Mouse (Mus musculus): ENCODE results near the gene Olfr372.
"Not testable (repeated sequence)": the region's sequence is repeated elsewhere in the genome, so short reads cannot be mapped to it uniquely, and the experiment has no call there.

Gene Olfr372

GRCm38 (mm10) chr8:72040918-72041317, at the start of gene Olfr372:
Gene Olfr372 (plus strand): TSS chr8:72041218.
- not testable (repeated sequence) for TF ChIP-seq GATA4 (IDR thresholded peaks at IDR 0.05; ENCODE audit: insufficient replicate concordance, low read length)

GRCm38 (mm10) chr8:71999434-71999833, 41.6 kb upstream of the Olfr372 start:
- no peak for TF ChIP-seq GATA4 (IDR thresholded peaks at IDR 0.05; ENCODE audit: insufficient replicate concordance, low read length)

GRCm38 (mm10) chr8:72000223-72000622, 40.8 kb upstream of the Olfr372 start:
- TF ChIP-seq GATA4 (IDR thresholded peaks at IDR 0.05; ENCODE audit: insufficient replicate concordance, low read length): no peak

- no peak for TF ChIP-seq GATA4 (IDR thresholded peaks at IDR 0.05; ENCODE audit: insufficient replicate concordance, low read length)
Observed at GRCm38 (mm10) chr8:72002942-72003341, 38.1 kb upstream of the Olfr372 start.

- no peak for TF ChIP-seq GATA4 (IDR thresholded peaks at IDR 0.05; ENCODE audit: insufficient replicate concordance, low read length)
Observed at GRCm38 (mm10) chr8:72005912-72006311, 35.1 kb upstream of the Olfr372 start.

GRCm38 (mm10) chr8:72006763-72007162, 34.3 kb upstream of the Olfr372 start:
- no peak for TF ChIP-seq GATA4 (IDR thresholded peaks at IDR 0.05; ENCODE audit: insufficient replicate concordance, low read length)

- no peak for TF ChIP-seq GATA4 (IDR thresholded peaks at IDR 0.05; ENCODE audit: insufficient replicate concordance, low read length)
Observed at GRCm38 (mm10) chr8:72008134-72008641, 32.8 kb upstream of the Olfr372 start.

GRCm38 (mm10) chr8:72009473-72009872, 31.5 kb upstream of the Olfr372 start, which contains the start of gene Cyp4f18:
Gene Cyp4f18 (minus strand): TSS chr8:72009626.
- no peak for TF ChIP-seq GATA4 (IDR thresholded peaks at IDR 0.05; ENCODE audit: insufficient replicate concordance, low read length)

- TF ChIP-seq GATA4 (IDR thresholded peaks at IDR 0.05; ENCODE audit: insufficient replicate concordance, low read length): no peak
Observed at GRCm38 (mm10) chr8:72018141-72018540, 22.9 kb upstream of the Olfr372 start.

- no peak for TF ChIP-seq GATA4 (IDR thresholded peaks at IDR 0.05; ENCODE audit: insufficient replicate concordance, low read length)
Observed at GRCm38 (mm10) chr8:72019816-72020215, 21.2 kb upstream of the Olfr372 start.

GRCm38 (mm10) chr8:72042493-72042892, 1.5 kb downstream of the Olfr372 start:
- no peak for TF ChIP-seq GATA4 (IDR thresholded peaks at IDR 0.05; ENCODE audit: insufficient replicate concordance, low read length)

GRCm38 (mm10) chr8:72082877-72083276, 41.9 kb downstream of the Olfr372 start, which contains the start of gene Olfr373:
Gene Olfr373 (plus strand): TSS chr8:72083177.
- TF ChIP-seq GATA4 (IDR thresholded peaks at IDR 0.05; ENCODE audit: insufficient replicate concordance, low read length): not testable (repeated sequence)

- TF ChIP-seq GATA4 (IDR thresholded peaks at IDR 0.05; ENCODE audit: insufficient replicate concordance, low read length): no peak
Observed at GRCm38 (mm10) chr8:72084744-72085143, 43.7 kb downstream of the Olfr372 start.

GRCm38 (mm10) chr8:72105165-72105564, 64.1 kb downstream of the Olfr372 start:
- TF ChIP-seq GATA4 (IDR thresholded peaks at IDR 0.05; ENCODE audit: insufficient replicate concordance, low read length): no peak

GRCm38 (mm10) chr8:72106740-72107139, 65.7 kb downstream of the Olfr372 start, which contains the start of gene Olfr374:
Gene Olfr374 (plus strand): TSS chr8:72107040.
- TF ChIP-seq GATA4 (IDR thresholded peaks at IDR 0.05; ENCODE audit: insufficient replicate concordance, low read length): no peak
